Mouse (Mus musculus) cerebral cortex, adult 2 months (tissue): ENCODE data around the gene Speer3.

Experiments
- WGBS: fragments of 180-500 bp; shearing (Covaris S2); methylation state at CpG from one replicate; pipeline ENCODE4 v1.1.7; 2018; 5-methylcytosine and 5-hydroxymethylcytosine counted together

Gene Speer3

GRCm38 (mm10) chr5:13791319-13791718 is at the start of gene Speer3:
Gene Speer3 (plus strand): TSS chr5:13791619.
- WGBS: 86% methylated on average over 1 of the region's 1 CpGs

- 67% methylated on average over 2 of the region's 2 CpGs for WGBS
Observed at GRCm38 (mm10) chr5:13810496-13810895, 19.1 kb downstream of the Speer3 start.
